Mouse (Mus musculus): ENCODE measurements around the gene Nbeal1. TPM values are rescaled to one million over a fixed set of nuclear protein-coding genes. Genes with fewer than 3 reads are reported as not detected.

The Nbeal1 gene
- polyA plus RNA-seq, 1 experiment, result 0.78 TPM

DNA sequence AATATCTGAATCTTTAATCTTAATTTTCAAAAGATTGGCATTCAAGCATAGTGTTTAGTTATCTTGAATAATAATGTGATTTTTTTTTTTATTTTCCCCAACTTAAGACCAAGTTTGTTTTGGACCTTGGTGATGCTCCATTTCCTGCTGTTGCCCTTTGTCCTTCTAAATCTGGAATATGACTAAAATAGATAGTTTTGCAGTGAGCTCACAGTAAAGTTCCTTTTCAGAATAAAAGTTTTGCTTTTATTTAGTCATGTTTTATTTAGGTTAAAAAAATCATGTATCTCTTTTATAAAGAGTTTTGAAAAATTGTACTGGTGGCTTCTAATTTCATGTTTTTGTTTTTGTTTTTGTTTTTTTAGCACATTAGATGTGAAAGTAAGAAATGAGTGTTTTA is 8.1 kb downstream of the Nbeal1 start:
- Histone ChIP-seq H3K27me3 (ENCODE audit: control insufficient read depth, insufficient read depth, insufficient read length) (no peaks in the 10 kb centered on the region), H3ac (ENCODE audit: control insufficient read depth, insufficient read length, low read depth) (no peak overlapping the region), H3K79me2 (ENCODE audit: control insufficient read depth, insufficient read depth) (peaks cover 16% of the 10 kb centered on the region), H3K36me3 (ENCODE audit: control insufficient read depth, insufficient read depth) (peaks cover 23% of the 10 kb centered on the region), H3K4me3 (ENCODE audit: insufficient read depth, poor library complexity, severe bottlenecking) (no peak overlapping the region), H3K79me3 (ENCODE audit: low read depth) (peaks cover 5% of the 10 kb centered on the region)
- no peak for TF ChIP-seq USF1 (IDR thresholded peaks at IDR 0.05; ENCODE audit: low read depth)
- no peak for TF ChIP-seq MYOG (IDR thresholded peaks at IDR 0.05; ENCODE audit: control insufficient read depth, extremely low read depth, insufficient read length)

DNA sequence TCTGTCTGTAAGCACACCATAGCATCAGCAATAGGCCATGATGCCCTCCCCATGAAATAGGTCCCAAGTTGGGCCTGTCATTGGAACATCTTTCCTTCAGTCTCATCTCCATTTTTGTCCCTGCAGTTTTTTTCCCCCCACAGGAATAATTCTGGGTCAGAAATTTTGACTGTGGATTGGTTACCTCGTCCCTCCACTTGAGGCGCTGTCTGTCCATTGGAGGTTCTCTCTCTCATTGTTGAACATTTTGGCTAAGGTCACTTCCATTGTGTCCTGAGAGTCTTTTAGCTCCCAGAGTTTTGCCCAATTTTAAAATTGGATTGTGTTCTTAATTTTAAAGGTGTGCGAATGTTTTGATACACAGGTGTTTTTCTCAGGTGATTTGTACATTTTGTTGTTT is 16.4 kb downstream of the Nbeal1 start:
- peaks cover 51% of the 10 kb centered on the region for H3K36me3 ChIP-seq (ENCODE audit: control insufficient read depth, insufficient read depth)
- H3K79me3 ChIP-seq (ENCODE audit: low read depth), result no peaks in the 10 kb centered on the region
- H3K27me3 ChIP-seq (ENCODE audit: control insufficient read depth, insufficient read depth, insufficient read length), result no peaks in the 10 kb centered on the region
- H3K79me2 ChIP-seq (ENCODE audit: control insufficient read depth, insufficient read depth), result no peaks in the 10 kb centered on the region
- TF ChIP-seq MYOG (IDR thresholded peaks at IDR 0.05; ENCODE audit: control insufficient read depth, extremely low read depth, insufficient read length) (no peak), CTCF (IDR thresholded peaks at IDR 0.05; ENCODE audit: control insufficient read depth, insufficient read depth, insufficient read length) (no peak), MAX (IDR thresholded peaks at IDR 0.05) (no peak), MYOD1 (IDR thresholded peaks at IDR 0.05; ENCODE audit: control insufficient read depth, insufficient read length, low read depth) (no peak), USF1 (IDR thresholded peaks at IDR 0.05; ENCODE audit: low read depth) (no peak), FOSL1 (IDR thresholded peaks at IDR 0.05; ENCODE audit: insufficient read depth, low read length, poor library complexity, severe bottlenecking) (no peak), CEBPB (IDR thresholded peaks at IDR 0.05; ENCODE audit: low read depth) (no peak)
- no peak overlapping the region for H3ac ChIP-seq (ENCODE audit: control insufficient read depth, insufficient read length, low read depth)
- H3K4me3 ChIP-seq (ENCODE audit: insufficient read depth, poor library complexity, severe bottlenecking), result no peak overlapping the region

DNA sequence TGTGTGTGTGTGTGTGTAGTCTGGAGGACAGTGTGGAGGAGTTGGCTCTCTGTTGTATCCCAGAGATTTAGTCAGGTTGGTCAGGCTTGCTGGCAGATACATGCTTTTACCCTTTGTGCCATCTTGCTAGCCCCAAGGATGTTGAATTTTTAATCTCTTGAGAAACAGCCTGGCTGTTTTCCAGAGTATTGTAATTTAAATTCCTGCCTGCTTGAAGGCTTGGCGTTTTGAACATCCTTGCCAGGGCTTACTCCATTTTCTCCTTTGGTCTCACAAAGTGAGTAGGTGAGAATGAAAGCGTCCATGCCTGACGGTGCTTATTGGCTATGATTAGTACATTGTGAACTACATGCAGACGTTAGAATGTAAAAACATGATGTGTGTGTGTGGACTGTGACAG is 18.6 kb downstream of the Nbeal1 start:
- H3K27me3 ChIP-seq (ENCODE audit: control insufficient read depth, insufficient read depth, insufficient read length), result no peaks in the 10 kb centered on the region
- no peak overlapping the region for H3ac ChIP-seq (ENCODE audit: control insufficient read depth, insufficient read length, low read depth)
- H3K4me3 ChIP-seq (ENCODE audit: insufficient read depth, poor library complexity, severe bottlenecking), result no peak overlapping the region
- no peaks in the 10 kb centered on the region for H3K79me2 ChIP-seq (ENCODE audit: control insufficient read depth, insufficient read depth)
- H3K79me3 ChIP-seq (ENCODE audit: low read depth), result no peaks in the 10 kb centered on the region
- peaks cover 71% of the 10 kb centered on the region for H3K36me3 ChIP-seq (ENCODE audit: control insufficient read depth, insufficient read depth)
- TF ChIP-seq MYOD1 (IDR thresholded peaks at IDR 0.05; ENCODE audit: control insufficient read depth, insufficient read length, low read depth), result no peak
- no peak for TF ChIP-seq MYOG (IDR thresholded peaks at IDR 0.05; ENCODE audit: control insufficient read depth, extremely low read depth, insufficient read length)
- TF ChIP-seq MAX (IDR thresholded peaks at IDR 0.05), result no peak
- TF ChIP-seq FOSL1 (IDR thresholded peaks at IDR 0.05; ENCODE audit: insufficient read depth, low read length, poor library complexity, severe bottlenecking), result no peak

DNA sequence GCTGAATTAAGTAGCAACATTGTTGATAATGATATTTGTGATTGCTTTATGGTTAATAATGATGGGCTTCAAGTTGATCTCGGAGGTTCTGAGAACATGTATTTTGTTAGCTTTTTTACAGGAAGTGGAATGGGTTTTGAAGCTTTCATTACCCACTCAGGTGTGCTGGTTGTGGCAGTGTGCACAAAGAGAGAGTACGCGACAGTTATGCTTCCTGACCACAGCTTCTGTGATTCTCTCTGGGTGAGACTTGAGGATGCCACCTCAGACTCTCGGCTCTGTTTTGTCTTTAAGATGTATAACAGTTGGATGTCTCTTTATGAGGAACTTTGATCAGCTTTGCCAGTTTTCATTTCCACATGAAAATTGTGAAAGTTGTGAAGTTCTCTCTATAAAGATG is 55.9 kb downstream of the Nbeal1 start:
- no peak overlapping the region for H3ac ChIP-seq (ENCODE audit: control insufficient read depth, insufficient read length, low read depth)
- no peaks in the 10 kb centered on the region for H3K79me3 ChIP-seq (ENCODE audit: low read depth)
- H3K36me3 ChIP-seq (ENCODE audit: control insufficient read depth, insufficient read depth), result peaks cover 34% of the 10 kb centered on the region
- no peaks in the 10 kb centered on the region for H3K27me3 ChIP-seq (ENCODE audit: control insufficient read depth, insufficient read depth, insufficient read length)
- no peak overlapping the region for H3K4me3 ChIP-seq (ENCODE audit: insufficient read depth, poor library complexity, severe bottlenecking)
- no peak for TF ChIP-seq CEBPB (IDR thresholded peaks at IDR 0.05; ENCODE audit: low read depth)
- no peaks in the 10 kb centered on the region for H3K79me2 ChIP-seq (ENCODE audit: control insufficient read depth, insufficient read depth)

DNA sequence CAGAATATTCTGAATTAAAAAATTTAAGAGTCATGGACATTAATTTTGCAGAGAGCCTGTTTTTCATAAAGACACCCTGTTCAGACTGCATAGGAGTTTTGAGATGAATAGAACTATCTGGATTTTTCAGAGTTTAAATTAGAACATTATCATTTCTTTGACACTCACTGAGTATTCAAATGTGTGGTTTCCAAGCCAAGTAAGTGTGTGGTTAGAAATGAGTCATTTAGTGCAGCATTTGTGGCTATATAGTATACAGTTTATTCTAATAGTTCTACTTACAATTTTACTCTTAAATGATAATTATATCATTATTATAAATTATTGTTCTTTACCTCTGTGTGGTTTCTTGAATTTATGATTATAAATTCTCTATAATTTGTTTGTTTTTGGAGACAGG is 60.0 kb downstream of the Nbeal1 start:
- Histone ChIP-seq H3K79me3 (ENCODE audit: low read depth) (no peaks in the 10 kb centered on the region), H3K27me3 (ENCODE audit: control insufficient read depth, insufficient read depth, insufficient read length) (no peaks in the 10 kb centered on the region), H3K4me3 (ENCODE audit: insufficient read depth, poor library complexity, severe bottlenecking) (no peak overlapping the region), H3K36me3 (ENCODE audit: control insufficient read depth, insufficient read depth) (peaks cover 23% of the 10 kb centered on the region), H3K79me2 (ENCODE audit: control insufficient read depth, insufficient read depth) (no peaks in the 10 kb centered on the region), H3ac (ENCODE audit: control insufficient read depth, insufficient read length, low read depth) (no peak overlapping the region)
- TF ChIP-seq CTCF (IDR thresholded peaks at IDR 0.05; ENCODE audit: control insufficient read depth, insufficient read depth, insufficient read length), result no peak
- TF ChIP-seq FOSL1 (IDR thresholded peaks at IDR 0.05; ENCODE audit: insufficient read depth, low read length, poor library complexity, severe bottlenecking), result no peak
- TF ChIP-seq USF1 (IDR thresholded peaks at IDR 0.05; ENCODE audit: low read depth), result no peak
- no peak for TF ChIP-seq CEBPB (IDR thresholded peaks at IDR 0.05; ENCODE audit: low read depth)
- TF ChIP-seq MYOG (IDR thresholded peaks at IDR 0.05; ENCODE audit: control insufficient read depth, extremely low read depth, insufficient read length), result no peak
- no peak for TF ChIP-seq MAX (IDR thresholded peaks at IDR 0.05)
- TF ChIP-seq MYOD1 (IDR thresholded peaks at IDR 0.05; ENCODE audit: control insufficient read depth, insufficient read length, low read depth), result no peak

DNA sequence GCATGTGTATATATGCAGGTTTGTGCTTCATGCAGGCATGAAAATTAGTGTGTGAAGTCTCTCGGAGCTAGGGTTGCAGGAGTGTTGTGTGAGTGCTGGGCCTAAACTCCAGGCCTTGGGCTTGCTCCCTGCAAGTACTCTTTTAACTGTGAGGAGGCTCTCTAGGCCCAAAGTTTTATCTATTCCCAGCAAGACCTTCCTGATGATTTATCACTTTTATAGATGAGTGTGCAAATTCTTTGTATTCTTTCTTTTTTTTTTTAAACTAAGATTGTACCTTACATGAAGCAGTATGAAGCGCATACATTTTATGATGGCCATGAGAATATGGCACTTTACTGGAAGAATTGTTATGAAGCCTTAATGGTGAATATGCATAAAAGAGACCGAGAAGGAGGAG is 87.7 kb downstream of the Nbeal1 start:
- H3K79me2 ChIP-seq (ENCODE audit: control insufficient read depth, insufficient read depth), result no peaks in the 10 kb centered on the region
- TF ChIP-seq MYOD1 (IDR thresholded peaks at IDR 0.05; ENCODE audit: control insufficient read depth, insufficient read length, low read depth), result no peak
- no peak for TF ChIP-seq CTCF (IDR thresholded peaks at IDR 0.05; ENCODE audit: control insufficient read depth, insufficient read depth, insufficient read length)
- TF ChIP-seq CEBPB (IDR thresholded peaks at IDR 0.05; ENCODE audit: low read depth), result no peak
- no peak for TF ChIP-seq MYOG (IDR thresholded peaks at IDR 0.05; ENCODE audit: control insufficient read depth, extremely low read depth, insufficient read length)
- TF ChIP-seq FOSL1 (IDR thresholded peaks at IDR 0.05; ENCODE audit: insufficient read depth, low read length, poor library complexity, severe bottlenecking), result no peak
- TF ChIP-seq USF1 (IDR thresholded peaks at IDR 0.05; ENCODE audit: low read depth), result no peak
- no peak for TF ChIP-seq MAX (IDR thresholded peaks at IDR 0.05)
- H3K27me3 ChIP-seq (ENCODE audit: control insufficient read depth, insufficient read depth, insufficient read length), result no peaks in the 10 kb centered on the region
- no peaks in the 10 kb centered on the region for H3K79me3 ChIP-seq (ENCODE audit: low read depth)
- peaks cover 60% of the 10 kb centered on the region for H3K36me3 ChIP-seq (ENCODE audit: control insufficient read depth, insufficient read depth)
- no peak overlapping the region for H3ac ChIP-seq (ENCODE audit: control insufficient read depth, insufficient read length, low read depth)
- no peak overlapping the region for H3K4me3 ChIP-seq (ENCODE audit: insufficient read depth, poor library complexity, severe bottlenecking)
